Comparison of ENCODE assay signal across 13 mouse cellular contexts in the genomic region with DNA sequence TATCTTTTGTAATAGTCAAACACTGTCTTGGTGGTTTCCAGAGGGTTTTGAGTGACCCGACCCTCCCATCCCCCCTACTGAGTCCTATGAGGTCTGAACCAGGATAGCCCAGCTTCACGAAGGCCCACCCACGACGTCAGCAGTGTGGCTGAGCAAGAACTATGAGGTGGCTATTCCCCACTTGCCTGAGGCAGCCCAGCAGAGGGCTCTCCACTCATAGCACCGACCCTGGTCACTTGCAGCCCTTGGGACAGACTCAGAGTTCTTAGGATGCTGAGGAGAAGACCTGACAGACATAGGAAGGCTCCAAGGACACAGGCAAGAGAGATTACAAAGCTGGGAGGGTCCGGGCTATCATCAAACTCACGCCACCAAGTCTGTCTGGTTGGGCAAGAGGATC. TPM values are rescaled to one million over a fixed set of nuclear protein-coding genes. Genes with fewer than 3 reads are reported as not detected.
DNase-seq lines count a peak whose midpoint lies in the region; ATAC-seq and TF ChIP-seq lines count a peak whose summit lies in the region.
"Had no signal": no experiment of that assay in that cellular context is flagged by ENCODE, and none has a peak within 500 bp of the region (broad histone marks: within the 10 kb centered on the region; RNA-seq: fewer than 3 reads in every experiment).

No protein-coding gene starts in this region.

- no peaks in the 10 kb centered on the region for H3K9me3 ChIP-seq in midbrain, embryonic 15.5 days
- H3K9me3 ChIP-seq in embryonic facial prominence, embryonic 10.5 days = no peaks in the 10 kb centered on the region

- H3K4me3 ChIP-seq in layer of hippocampus, adult 2 months = no peak overlapping the region
- peak overlapping the region; percentile 87; the same call in 1 of the 2 replicates for H3K4me3 ChIP-seq in brown adipose tissue, adult 24 weeks (ENCODE audit: insufficient read depth, low read depth, low read length)
- H3K4me3 ChIP-seq in midbrain, embryonic 15.5 days = peak overlapping the region; percentile 88
- H3K4me3 ChIP-seq in embryonic facial prominence, embryonic 10.5 days = no peak overlapping the region

- no peak for ATAC-seq in cerebellum, adult (ENCODE audit: insufficient number of reproducible peaks, low FRiP score, low TSS enrichment)
- no peak for ATAC-seq in midbrain, embryonic 15.5 days (replicated peaks)

- peaks cover 22% of the 10 kb centered on the region for H3K4me1 ChIP-seq in brown adipose tissue, adult 24 weeks (ENCODE audit: control insufficient read depth, insufficient read depth, insufficient read length, low read length)
- peaks cover 87% of the 10 kb centered on the region for H3K4me1 ChIP-seq in midbrain, embryonic 15.5 days
- H3K4me1 ChIP-seq in embryonic facial prominence, embryonic 10.5 days = peaks cover 70% of the 10 kb centered on the region

- no peaks in the 10 kb centered on the region for H3K36me3 ChIP-seq in midbrain, embryonic 15.5 days (replicated peaks)
- H3K36me3 ChIP-seq in embryonic facial prominence, embryonic 10.5 days (replicated peaks) = no peaks in the 10 kb centered on the region

- peak overlapping the region; percentile 77 for H3K4me2 ChIP-seq in midbrain, embryonic 15.5 days

- H3K9ac ChIP-seq in midbrain, embryonic 15.5 days = no peak overlapping the region

- H3K27ac ChIP-seq in layer of hippocampus, adult 2 months = no peak overlapping the region
- H3K27ac ChIP-seq in brown adipose tissue, adult 24 weeks (replicated peaks; ENCODE audit: low read depth, low read length) = no peak overlapping the region
- H3K27ac ChIP-seq in midbrain, embryonic 15.5 days = no peak overlapping the region; the same call in 1 of the 2 replicates
- H3K27ac ChIP-seq in embryonic facial prominence, embryonic 10.5 days (replicated peaks) = no peak overlapping the region
- H3K27ac ChIP-seq: macrophage had no signal

- WGBS in midbrain, embryonic 15.5 days = 44% methylated on average over 7 of the region's 7 CpGs
- WGBS in embryonic facial prominence, embryonic 10.5 days = 50% methylated on average over 7 of the region's 7 CpGs

- TF ChIP-seq CTCF in layer of hippocampus, adult 2 months (conservative IDR thresholded peaks at IDR 0.05) = peak; percentile 58

- peak; percentile 62 to 67 for DNase-seq in cerebellum, postnatal 10 days
- DNase-seq in layer of hippocampus, adult 2 months (ENCODE audit: low spot score in 2 of 2) = no peak
- DNase-seq in layer of hippocampus, adult 9-10 months (ENCODE audit: low spot score) = no peak
- no peak for DNase-seq in embryonic facial prominence, embryonic 10.5 days (ENCODE audit: low spot score)
- DNase-seq in yolk sac, embryonic 10.5 days (ENCODE audit: low spot score) = no peak
- DNase-seq: B cell, adult 2 months had no signal

- H3K27me3 ChIP-seq in midbrain, embryonic 15.5 days (replicated peaks) = no peaks in the 10 kb centered on the region
- H3K27me3 ChIP-seq in embryonic facial prominence, embryonic 10.5 days (replicated peaks; ENCODE audit: low read depth, poor library complexity, severe bottlenecking) = peaks cover 100% of the 10 kb centered on the region

RNA-seq across cellular contexts. Expression of gene Cbfa2t3, which starts 23.9 kb away (rescaled TPM):
- 10 to 100 TPM; 38.0 to 49.8 TPM for total RNA-seq in layer of hippocampus, adult 2 months (2021)
- polyA plus RNA-seq in brown adipose tissue, adult 24 weeks (2012; ENCODE audit: insufficient read depth, insufficient read length, missing spikeins) = 10.1 and 22.7 TPM in 2 replicates
- 20.2 and 21.4 TPM in 2 replicates for polyA plus RNA-seq in midbrain, embryonic 15.5 days (2015; fragmentation: Nextera tagmentation; extraction: Ambion mirVana)
- polyA plus RNA-seq in embryonic facial prominence, embryonic 10.5 days (2016; fragmentation: Nextera tagmentation; extraction: Ambion mirVana) = 1.7 and 2.3 TPM in 2 replicates

RNA-seq across cellular contexts. Expression of gene Pabpn1l, which starts 52.5 kb away (rescaled TPM):
- under 1 TPM in 1 of 2 experiments, not detected in 1; 0.52 TPM for total RNA-seq in layer of hippocampus, adult 2 months (2021)
- not detected in 2 replicates for polyA plus RNA-seq in brown adipose tissue, adult 24 weeks (2012; ENCODE audit: insufficient read depth, insufficient read length, missing spikeins)
- not detected in 2 replicates for polyA plus RNA-seq in midbrain, embryonic 15.5 days (2015; fragmentation: Nextera tagmentation; extraction: Ambion mirVana)
- polyA plus RNA-seq in embryonic facial prominence, embryonic 10.5 days (2016; fragmentation: Nextera tagmentation; extraction: Ambion mirVana) = 0.30 TPM in 1 of 2 replicates, not detected in the other
- total RNA-seq: common myeloid progenitor, adult 5-6 weeks; left cerebral cortex, adult 8-10 months had no signal
- polyA plus RNA-seq: frontal cortex, adult 2 months; macrophage had no signal

Comparison
In these comparisons a context has a peak if more than half of its experiments do, and no peak if none do; other contexts are left out.
1. DNase-seq: peak in cerebellum, postnatal 10 days (2 of 2); none in layer of hippocampus, adult 2 months (0 of 2), layer of hippocampus, adult 9-10 months (single experiment), embryonic facial prominence, embryonic 10.5 days (single experiment) and yolk sac, embryonic 10.5 days (single experiment).
2. H3K4me3 ChIP-seq: peak in brown adipose tissue, adult 24 weeks (single experiment) and midbrain, embryonic 15.5 days (single experiment); none in layer of hippocampus, adult 2 months (single experiment) and embryonic facial prominence, embryonic 10.5 days (single experiment).